Mouse (Mus musculus): ENCODE results near the gene Samd4b. TPM values are rescaled to one million over a fixed set of nuclear protein-coding genes. Genes with fewer than 3 reads are reported as not detected.
"Not testable (repeated sequence)": the region's sequence is repeated elsewhere in the genome, so short reads cannot be mapped to it uniquely, and the experiment has no call there.

The Samd4b gene
- polyA plus RNA-seq, 1 experiment from 2014 or later = 36.0 TPM

DNA sequence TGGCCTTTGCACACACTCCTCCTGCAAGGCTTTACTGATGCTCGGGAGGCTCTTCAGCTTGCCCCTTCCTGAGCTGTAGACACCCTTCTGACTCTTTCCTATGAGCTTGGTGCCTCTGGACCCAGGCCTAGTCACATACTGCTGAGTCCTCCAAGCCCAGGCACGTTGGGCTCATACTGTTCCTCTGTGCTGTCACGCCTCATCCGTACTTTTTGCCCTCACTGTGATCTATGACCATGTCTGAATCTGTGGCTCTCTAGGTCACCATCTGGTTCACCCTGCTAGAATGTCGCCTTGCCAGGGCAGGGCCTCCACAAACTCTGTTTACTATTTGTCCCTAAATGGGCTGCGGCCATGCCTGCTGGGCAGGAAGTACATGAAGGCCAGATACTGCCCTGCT lies 44.9 kb downstream of the Samd4b start:
- DNase-seq (ENCODE audit: low spot score) = no peak
- Histone ChIP-seq H3K27me3 (replicated peaks; ENCODE audit: low read depth, poor library complexity, severe bottlenecking) (peaks cover 7% of the 10 kb centered on the region), H3K9me3 (peaks cover 13% of the 10 kb centered on the region; the same call in 1 of the 2 replicates), H3K4me3 (no peak overlapping the region), H3K36me3 (replicated peaks) (peaks cover 6% of the 10 kb centered on the region), H3K4me1 (peaks cover 18% of the 10 kb centered on the region; the same call in 1 of the 2 replicates), H3K27ac (replicated peaks) (no peak overlapping the region)
- WGBS = 89% methylated on average over 6 of the region's 6 CpGs

DNA sequence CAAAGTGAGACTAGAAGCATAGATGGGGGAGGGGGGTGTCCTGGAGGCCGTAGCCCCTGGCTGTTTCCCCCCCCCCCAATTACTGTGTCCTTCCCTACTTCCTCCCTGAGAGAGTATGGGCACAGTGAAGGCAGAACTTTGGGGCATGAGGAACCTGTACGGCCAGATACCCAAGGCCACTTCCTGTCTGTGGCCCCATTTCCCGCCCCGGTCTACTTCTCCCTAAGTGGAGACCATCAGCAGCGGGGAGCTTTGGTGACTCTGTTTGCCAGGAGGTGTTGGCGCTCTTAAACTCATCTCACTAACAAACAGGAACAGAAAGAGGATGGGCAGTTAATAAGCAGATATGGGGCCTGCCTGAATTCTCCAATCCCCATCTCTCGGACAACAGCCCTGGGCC lies 50.3 kb downstream of the Samd4b start:
- WGBS = 69% methylated on average over 7 of the region's 7 CpGs
- peaks cover 6% of the 10 kb centered on the region; the same call in 1 of the 2 replicates for H3K9me3 ChIP-seq
- no peak for DNase-seq (ENCODE audit: low spot score)
- peaks cover 43% of the 10 kb centered on the region for H3K4me1 ChIP-seq
- peaks cover 59% of the 10 kb centered on the region for H3K27me3 ChIP-seq (replicated peaks; ENCODE audit: low read depth, poor library complexity, severe bottlenecking)
- H3K36me3 ChIP-seq (replicated peaks) = no peaks in the 10 kb centered on the region
- H3K4me3 ChIP-seq = no peak overlapping the region
- no peak overlapping the region for H3K27ac ChIP-seq (replicated peaks)

DNA sequence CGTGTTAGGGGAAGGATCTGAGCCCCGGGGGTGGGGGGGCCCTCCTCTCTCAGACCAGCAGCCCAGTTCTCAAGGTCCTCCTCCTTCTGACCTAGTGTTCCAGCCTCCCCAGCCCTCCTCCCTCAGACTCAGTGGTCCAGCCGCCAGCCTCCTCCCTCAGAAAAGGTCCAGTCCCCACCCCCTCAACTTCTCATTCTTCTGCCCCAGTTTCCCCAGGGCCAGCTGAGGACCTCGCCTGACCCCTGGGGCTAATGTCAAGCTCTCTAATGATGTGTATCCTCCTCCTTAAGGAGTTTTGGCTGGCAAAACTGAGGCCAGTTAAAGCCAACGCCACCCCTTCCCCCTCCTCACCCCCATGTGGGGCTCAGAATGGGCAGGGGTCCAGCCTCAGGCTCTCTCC lies 50.8 kb downstream of the Samd4b start, which contains the start of gene Nccrp1:
Gene Nccrp1 (minus strand): TSS at position 101 of the 400 bp plus-strand sequence.
- H3K4me3 ChIP-seq = peak within 1 kb of the TSS; percentile 51
- no peaks in the 10 kb centered on the region for H3K36me3 ChIP-seq (replicated peaks)
- peaks cover 43% of the 10 kb centered on the region for H3K4me1 ChIP-seq
- 0 out of 2 replicates have a peak within 1 kb of the TSS, but pooled peaks have one; percentile 8 for H3K27ac ChIP-seq (replicated peaks)
- WGBS = 4% methylated on average over 5 of the region's 5 CpGs
- peaks cover 59% of the 10 kb centered on the region for H3K27me3 ChIP-seq (replicated peaks; ENCODE audit: low read depth, poor library complexity, severe bottlenecking)
- no peak for DNase-seq (ENCODE audit: low spot score)
- peaks cover under 1% of the 10 kb centered on the region; the same call in 1 of the 2 replicates for H3K9me3 ChIP-seq

DNA sequence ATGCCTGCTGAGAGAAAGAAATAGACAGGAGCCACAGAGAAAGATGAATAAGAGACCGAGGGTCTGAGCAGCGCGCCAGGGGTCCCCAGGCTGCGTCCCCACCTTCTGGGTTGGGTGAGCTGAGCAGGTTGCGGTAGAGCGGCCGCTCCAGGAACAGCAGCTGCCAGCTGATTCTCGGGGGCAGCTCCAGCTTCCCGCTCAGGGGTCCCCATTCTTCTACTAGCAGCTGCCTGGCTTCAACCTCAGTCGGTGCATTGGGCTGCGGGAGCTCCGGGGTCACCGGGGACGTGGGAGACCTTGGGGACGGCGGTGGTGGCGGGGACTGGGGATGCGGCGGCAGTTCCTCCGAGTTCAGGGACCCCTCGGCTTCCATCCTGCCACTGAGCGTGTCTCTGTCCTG lies 51.3 kb downstream of the Samd4b start:
- Histone ChIP-seq H3K27me3 (replicated peaks; ENCODE audit: low read depth, poor library complexity, severe bottlenecking) (peaks cover 59% of the 10 kb centered on the region), H3K4me3 (peak overlapping the region; percentile 51), H3K4me1 (peaks cover 43% of the 10 kb centered on the region), H3K9me3 (no peaks in the 10 kb centered on the region), H3K36me3 (replicated peaks) (no peaks in the 10 kb centered on the region), H3K27ac (replicated peaks) (0 out of 2 replicates have a peak overlapping the region, but pooled peaks have one; percentile 8)
- WGBS = 2% methylated on average over 22 of the region's 22 CpGs
- peak; percentile 45 for DNase-seq (ENCODE audit: low spot score)

DNA sequence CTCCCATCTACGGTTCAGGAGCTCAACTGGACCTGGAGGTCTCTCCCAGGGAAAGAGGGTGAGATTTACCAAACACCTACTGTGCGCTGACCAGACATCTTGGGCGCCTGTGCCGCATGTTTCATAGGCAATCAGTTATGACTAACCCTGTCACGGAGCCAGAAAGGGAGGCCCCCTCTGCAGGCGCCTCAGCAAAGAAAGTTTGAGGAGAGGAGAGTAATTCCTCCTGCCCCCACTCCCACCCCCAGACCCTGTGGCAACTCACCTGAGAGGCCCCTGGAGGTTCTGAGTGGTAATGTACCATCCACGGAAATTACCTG lies 52.1 kb downstream of the Samd4b start:
- no peaks in the 10 kb centered on the region for H3K36me3 ChIP-seq (replicated peaks)
- no peaks in the 10 kb centered on the region for H3K9me3 ChIP-seq
- peaks cover 43% of the 10 kb centered on the region for H3K4me1 ChIP-seq
- DNase-seq (ENCODE audit: low spot score) = no peak
- H3K27ac ChIP-seq (replicated peaks) = no peak overlapping the region
- H3K4me3 ChIP-seq = peak overlapping the region; percentile 51
- H3K27me3 ChIP-seq (replicated peaks; ENCODE audit: low read depth, poor library complexity, severe bottlenecking) = peaks cover 59% of the 10 kb centered on the region
- 38% methylated on average over 7 of the region's 7 CpGs for WGBS

DNA sequence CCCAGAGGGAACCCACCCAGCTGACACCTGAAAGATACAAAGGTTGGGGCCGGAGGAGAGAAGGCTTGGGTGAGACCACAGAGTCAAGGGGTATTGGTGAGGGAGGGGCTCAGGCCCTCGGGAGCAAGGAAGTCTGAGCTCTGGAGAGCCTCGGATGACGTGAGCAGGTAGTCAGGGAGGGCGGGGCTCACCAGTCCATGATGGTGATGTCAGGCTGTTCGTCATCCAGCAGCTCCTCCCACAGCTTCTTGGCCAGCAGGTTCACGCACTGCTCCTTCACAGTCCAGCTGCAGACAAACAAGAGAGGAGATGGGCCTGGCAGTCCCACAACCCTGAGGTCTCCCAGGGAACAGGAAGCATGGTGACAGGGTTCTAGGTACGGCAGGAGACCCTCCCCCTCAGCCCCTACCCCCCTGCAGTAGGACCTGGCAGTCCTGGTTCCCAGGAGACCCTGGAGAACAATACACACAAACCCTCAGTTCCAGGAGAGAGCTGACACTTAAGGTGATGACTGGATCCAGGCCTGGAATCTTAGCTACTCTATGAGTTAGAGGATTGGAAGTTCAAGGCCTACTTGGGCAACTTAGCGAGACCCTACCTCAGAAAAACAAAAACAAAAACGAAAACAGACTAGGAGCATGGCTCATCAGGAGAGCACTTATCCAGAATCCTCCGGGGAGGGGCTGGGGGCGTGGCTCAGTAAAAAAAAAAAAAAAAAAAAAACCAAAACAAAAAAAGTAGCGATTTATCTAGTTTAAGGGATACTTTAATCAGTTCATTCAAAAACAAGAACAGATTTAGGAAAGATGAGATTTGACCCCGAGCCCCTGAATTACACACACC lies 52.7 kb downstream of the Samd4b start:
- H3K27ac ChIP-seq (replicated peaks) = no peak overlapping the region
- peaks cover 43% of the 10 kb centered on the region for H3K4me1 ChIP-seq
- peak; percentile 60 for DNase-seq (ENCODE audit: low spot score)
- H3K9me3 ChIP-seq = no peaks in the 10 kb centered on the region
- WGBS = 24% methylated on average over 14 of the region's 14 CpGs
- H3K36me3 ChIP-seq (replicated peaks) = no peaks in the 10 kb centered on the region
- peaks cover 59% of the 10 kb centered on the region for H3K27me3 ChIP-seq (replicated peaks; ENCODE audit: low read depth, poor library complexity, severe bottlenecking)
- H3K4me3 ChIP-seq = no peak overlapping the region

DNA sequence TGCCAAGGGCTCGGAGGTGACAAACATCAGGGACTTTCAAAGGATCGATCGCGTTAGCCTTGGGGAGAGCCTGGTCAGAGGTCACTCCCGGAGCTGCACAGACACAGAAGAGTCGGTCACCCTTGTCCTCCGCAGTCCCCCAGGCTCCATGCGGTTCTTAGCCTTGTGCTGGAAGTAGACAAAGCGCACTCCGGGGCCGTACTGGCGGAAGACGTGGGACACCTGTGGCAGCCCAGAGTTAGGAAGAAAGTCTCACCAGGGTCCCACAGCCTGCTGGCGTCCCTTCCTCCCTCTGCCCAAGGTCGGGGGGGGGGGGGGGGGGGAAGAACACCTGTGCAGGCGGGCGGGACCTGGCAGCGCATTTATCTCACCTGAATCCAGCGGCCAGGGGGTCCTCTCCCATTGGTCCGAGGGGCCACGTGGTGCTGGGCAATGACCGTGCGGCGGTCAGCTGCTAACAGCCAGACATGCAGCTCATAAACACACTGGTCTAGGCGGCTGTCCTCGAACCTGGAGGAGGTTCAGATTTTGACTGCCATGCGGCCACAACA lies 53.8 kb downstream of the Samd4b start:
- Histone ChIP-seq H3K36me3 (replicated peaks) (no peaks in the 10 kb centered on the region), H3K9me3 (no peaks in the 10 kb centered on the region), H3K4me1 (peaks cover 43% of the 10 kb centered on the region), H3K4me3 (peak overlapping the region; percentile 51), H3K27me3 (replicated peaks; ENCODE audit: low read depth, poor library complexity, severe bottlenecking) (peaks cover 59% of the 10 kb centered on the region), H3K27ac (replicated peaks) (no peak overlapping the region; the same call in 1 of the 2 replicates)
- peak; percentile 68 for DNase-seq (ENCODE audit: low spot score)
- WGBS = 4% methylated on average over 27 of the region's 27 CpGs

DNA sequence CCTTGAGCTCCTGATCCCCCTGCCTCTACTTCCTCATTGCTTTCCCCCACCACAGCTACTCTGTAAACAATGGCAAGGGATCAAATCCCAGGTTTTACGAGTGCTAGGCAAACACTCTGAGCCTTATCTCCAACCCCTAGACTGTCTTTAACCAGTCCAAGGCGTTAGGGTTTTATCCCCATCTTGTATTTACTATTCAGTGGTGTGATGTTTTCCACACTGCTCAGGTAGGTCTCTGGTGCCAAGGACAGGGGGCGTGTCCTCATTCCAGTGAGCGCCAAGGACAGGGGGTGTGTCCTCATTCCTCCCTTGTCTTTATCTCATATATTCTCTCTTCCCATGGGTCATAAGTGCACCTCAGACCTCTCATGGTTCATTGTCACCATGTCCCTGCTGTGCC lies 57.4 kb downstream of the Samd4b start, which contains the start of gene Sycn:
Gene Sycn (plus strand): TSS at position 360 of the 400 bp plus-strand sequence.
- Histone ChIP-seq H3K4me1 (peaks cover 21% of the 10 kb centered on the region), H3K4me3 (no peak within 1 kb of the TSS), H3K9me3 (no peaks in the 10 kb centered on the region), H3K27me3 (replicated peaks; ENCODE audit: low read depth, poor library complexity, severe bottlenecking) (peaks cover 27% of the 10 kb centered on the region), H3K27ac (replicated peaks) (no peak within 1 kb of the TSS), H3K36me3 (replicated peaks) (no peaks in the 10 kb centered on the region)
- DNase-seq (ENCODE audit: low spot score) = no peak
- 84% methylated on average over 4 of the region's 4 CpGs for WGBS

DNA sequence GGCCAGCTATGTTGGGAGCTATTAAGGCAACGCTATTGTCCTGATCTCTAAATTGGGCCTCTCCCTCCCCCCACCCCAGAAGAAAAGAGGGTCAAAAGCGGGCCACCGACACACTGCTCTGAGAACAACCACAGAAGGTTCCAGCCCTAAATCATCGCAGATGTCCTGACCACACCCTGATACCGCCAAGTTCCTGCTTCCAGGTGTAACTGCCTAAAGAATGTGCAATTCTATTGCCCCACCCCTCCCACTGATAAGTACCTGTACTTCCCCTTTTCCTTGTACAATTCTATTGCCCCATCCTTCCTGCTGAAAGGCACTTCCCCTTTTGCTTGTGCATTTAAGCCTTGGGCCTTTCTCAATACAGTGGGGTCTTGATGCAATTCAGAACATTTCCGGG lies 59.1 kb downstream of the Samd4b start:
- not testable (repeated sequence) for H3K9me3 ChIP-seq; DNase-seq (ENCODE audit: low spot score); H3K27ac ChIP-seq (replicated peaks); H3K4me1 ChIP-seq; H3K4me3 ChIP-seq; H3K36me3 ChIP-seq (replicated peaks)
- peaks cover 11% of the 10 kb centered on the region for H3K27me3 ChIP-seq (replicated peaks; ENCODE audit: low read depth, poor library complexity, severe bottlenecking)
- WGBS = 89% methylated on average over 6 of the region's 6 CpGs

DNA sequence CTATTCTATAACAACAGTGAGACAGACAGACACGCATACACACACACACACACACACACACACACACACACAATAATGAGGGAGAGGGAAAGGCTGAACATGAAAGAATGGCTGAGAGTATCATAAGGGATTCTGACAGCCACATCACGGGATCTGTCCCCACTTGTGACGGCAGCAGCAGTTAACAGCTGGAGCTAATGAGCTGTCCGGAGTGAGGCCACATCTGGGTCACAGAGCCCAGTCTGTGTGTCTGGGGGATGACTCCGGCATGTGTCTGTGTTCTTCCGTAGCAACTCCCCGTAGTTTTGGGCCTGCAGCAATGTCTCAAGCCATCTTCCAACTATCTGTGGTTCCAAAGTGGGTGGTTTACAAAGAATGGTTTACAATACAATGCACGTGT lies 65.9 kb downstream of the Samd4b start:
- Histone ChIP-seq H3K36me3 (replicated peaks) (no peaks in the 10 kb centered on the region), H3K27me3 (replicated peaks; ENCODE audit: low read depth, poor library complexity, severe bottlenecking) (peaks cover 5% of the 10 kb centered on the region; the same call in 1 of the 2 replicates), H3K4me3 (no peak overlapping the region), H3K9me3 (no peaks in the 10 kb centered on the region), H3K4me1 (peaks cover 7% of the 10 kb centered on the region), H3K27ac (replicated peaks) (no peak overlapping the region)
- 59% methylated on average over 8 of the region's 8 CpGs for WGBS
- no peak for DNase-seq (ENCODE audit: low spot score)

DNA sequence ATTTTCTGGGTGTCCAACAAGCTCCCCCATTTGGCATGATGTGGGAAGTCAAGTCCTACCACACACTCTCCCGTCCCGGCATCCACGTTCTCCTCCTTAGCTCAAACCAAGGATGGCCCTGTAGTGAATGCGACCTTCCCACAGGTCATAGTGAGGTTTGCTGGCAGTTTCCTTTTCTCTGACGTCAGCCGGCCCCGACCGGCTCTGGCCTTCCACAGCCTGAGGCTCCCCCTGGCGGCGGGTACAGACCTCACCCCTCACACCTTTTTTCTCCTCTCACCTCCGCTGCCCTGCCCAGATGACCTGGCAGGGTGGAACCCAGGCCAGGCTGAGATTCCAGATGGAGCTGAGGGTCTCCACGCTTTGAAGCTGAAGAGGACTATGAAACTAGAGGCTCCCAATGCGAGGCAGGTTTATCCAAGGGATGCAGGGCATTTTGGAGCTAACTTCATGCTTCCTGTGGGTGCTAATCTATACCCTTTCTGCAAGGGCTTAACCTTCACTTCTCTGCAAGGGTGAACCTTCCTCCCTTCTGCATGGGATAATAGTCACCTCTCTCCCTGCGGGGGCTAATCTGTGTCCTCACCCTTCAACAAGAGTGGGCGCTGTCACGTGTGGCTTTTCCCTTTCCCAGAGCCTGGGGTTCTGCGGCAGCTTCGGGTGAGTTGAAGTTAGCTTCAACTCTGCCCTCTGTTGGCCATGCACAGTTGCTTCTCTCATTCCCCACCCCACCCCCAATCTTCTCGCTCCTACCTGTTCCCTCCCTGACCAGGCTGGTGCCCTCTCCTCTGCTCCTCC lies 69.8 kb downstream of the Samd4b start:
- peaks cover 5% of the 10 kb centered on the region; the same call in 1 of the 2 replicates for H3K27me3 ChIP-seq (replicated peaks; ENCODE audit: low read depth, poor library complexity, severe bottlenecking)
- DNase-seq (ENCODE audit: low spot score) = peak; percentile 88
- no peaks in the 10 kb centered on the region for H3K9me3 ChIP-seq
- H3K27ac ChIP-seq (replicated peaks) = no peak overlapping the region
- WGBS = 5% methylated on average over 19 of the region's 19 CpGs
- peaks cover 7% of the 10 kb centered on the region for H3K4me1 ChIP-seq
- no peak overlapping the region for H3K4me3 ChIP-seq
- no peaks in the 10 kb centered on the region for H3K36me3 ChIP-seq (replicated peaks)

DNA sequence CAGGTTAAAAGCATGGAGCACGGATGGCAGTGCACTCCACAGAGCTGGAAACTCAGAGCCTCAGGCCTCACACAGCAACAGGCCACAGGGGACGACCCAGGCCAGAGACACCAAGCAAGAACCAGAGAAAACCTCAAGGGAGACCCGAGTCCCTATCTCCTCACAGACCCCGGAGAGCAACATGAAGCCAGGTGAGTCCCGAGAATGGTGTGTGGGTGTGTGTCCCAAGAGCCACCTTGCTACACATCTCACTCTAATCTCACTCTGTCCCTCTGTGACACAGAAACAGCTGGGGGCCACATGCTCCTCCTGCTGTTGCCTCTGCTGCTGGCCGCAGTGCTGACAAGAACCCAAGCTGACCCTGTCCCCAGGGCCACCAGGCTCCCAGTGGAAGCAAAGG lies 75.4 kb downstream of the Samd4b start, which contains the start of gene Ifnl3:
Gene Ifnl3 (plus strand): TSS at position 301 of the 400 bp plus-strand sequence.
- not testable (repeated sequence) for H3K4me1 ChIP-seq; DNase-seq (ENCODE audit: low spot score); H3K9me3 ChIP-seq; H3K27me3 ChIP-seq (replicated peaks; ENCODE audit: low read depth, poor library complexity, severe bottlenecking); H3K4me3 ChIP-seq; H3K36me3 ChIP-seq (replicated peaks); H3K27ac ChIP-seq (replicated peaks)
- 76% methylated on average over 5 of the region's 6 CpGs for WGBS
